Mouse (Mus musculus) midbrain, embryonic 11.5 days (tissue): Measurements from ENCODE around the gene Pphln1. TPM values are rescaled to one million over a fixed set of nuclear protein-coding genes. Genes with fewer than 3 reads are reported as not detected.

Experiments used
- ATAC-seq: fragments of 200-750 bp; cut with Nextera tagmentation; 2 replicates; pipeline ENCODE4 v1.8.0; 2017; ENCODE audit warnings: moderate TSS enrichment, moderate library complexity; ENCODE audit not compliant: low FRiP score
- DNase-seq: peaks from one replicate; pipeline ENCODE4 v3.0.0; 2015; ENCODE audit warnings: low spot score; ENCODE audit errors: missing footprints
- H3K27ac ChIP-seq: fragments of 300-500 bp; sonication (generic); 2 replicates; pipeline ENCODE4 v1.5.1; 2014; ENCODE audit warnings: low read depth, low read length
- H3K27me3 ChIP-seq: fragments of 300-500 bp; sonication (generic); 2 replicates; pipeline ENCODE4 v1.6.1; 2014; ENCODE audit warnings: mild to moderate bottlenecking, low read length, moderate library complexity, mixed read lengths; ENCODE audit not compliant: control insufficient read depth, insufficient read depth
- H3K36me3 ChIP-seq: fragments of 300-500 bp; sonication (generic); 2 replicates; pipeline ENCODE4 v1.6.1; 2014; ENCODE audit warnings: mild to moderate bottlenecking, low read length, moderate library complexity, mixed read lengths; ENCODE audit not compliant: control insufficient read depth, insufficient read depth
- H3K4me1 ChIP-seq: fragments of 300-500 bp; sonication (generic); 2 replicates; pipeline ENCODE4 v1.6.1; 2014; ENCODE audit warnings: low read length; ENCODE audit not compliant: control insufficient read depth, insufficient read depth
- H3K4me2 ChIP-seq: fragments of 300-500 bp; sonication (generic); 2 replicates; pipeline ENCODE4 v1.6.1; 2014; ENCODE audit warnings: mild to moderate bottlenecking, moderate library complexity
- H3K4me3 ChIP-seq: fragments of 300-500 bp; sonication (generic); 2 replicates; pipeline ENCODE4 v1.5.1; 2014; ENCODE audit warnings: low read depth, low read length
- H3K9ac ChIP-seq: fragments of 300-500 bp; sonication (generic); 2 replicates; pipeline ENCODE4 v1.6.1; 2014; ENCODE audit warnings: low read length
- H3K9me3 ChIP-seq: fragments of 300-500 bp; sonication (generic); 2 replicates; pipeline ENCODE4 v1.6.1; 2016; ENCODE audit warnings: low read length; ENCODE audit not compliant: control insufficient read depth
- WGBS: fragments of 180-500 bp; shearing (Covaris S2); extraction: QIAGEN DNeasy Blood & Tissue Kit; methylation state at CpG from one replicate; pipeline ENCODE4 v1.1.7; 2014; 5-methylcytosine and 5-hydroxymethylcytosine counted together
- polyA plus RNA-seq: library from polyadenylated mRNA; unstranded; fragments of >200 nt; fragmentation: Nextera tagmentation; extraction: Ambion mirVana; gene quantifications from 2 replicates; pipeline ENCODE4 v1.2.1, GENCODE M21; 2014

Pphln1 gene
- polyA plus RNA-seq, 1 experiment from 2014 or later: 62.5 TPM

DNA sequence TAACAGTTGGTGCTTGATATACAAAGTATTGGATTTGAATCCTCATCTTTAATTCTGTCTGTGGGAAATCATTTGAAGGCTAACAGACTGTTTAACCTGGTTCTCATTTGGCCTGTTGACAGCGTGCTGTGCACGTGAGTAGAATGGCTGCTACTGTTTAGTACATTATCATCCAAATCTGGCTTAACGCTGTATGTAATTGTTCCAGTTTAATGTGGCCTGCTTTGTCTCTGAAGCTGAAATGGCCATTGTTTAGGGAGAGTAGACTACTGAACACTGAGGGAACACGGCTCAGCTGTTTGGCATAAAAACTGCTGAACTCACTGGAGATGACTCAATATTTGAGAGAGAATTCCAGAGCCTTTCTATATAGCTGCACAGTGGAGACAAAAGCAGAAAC is 81.3 kb downstream of the Pphln1 start:
- Histone ChIP-seq H3K27me3 (no peaks in the 10 kb centered on the region), H3K4me2 (no peak overlapping the region), H3K4me1 (no peaks in the 10 kb centered on the region), H3K36me3 (no peaks in the 10 kb centered on the region), H3K9me3 (no peaks in the 10 kb centered on the region), H3K9ac (no peak overlapping the region), H3K27ac (no peak overlapping the region), H3K4me3 (no peak overlapping the region)
- ATAC-seq (no peak), DNase-seq (no peak)
- 70% methylated on average over 4 of the region's 4 CpGs for WGBS

DNA sequence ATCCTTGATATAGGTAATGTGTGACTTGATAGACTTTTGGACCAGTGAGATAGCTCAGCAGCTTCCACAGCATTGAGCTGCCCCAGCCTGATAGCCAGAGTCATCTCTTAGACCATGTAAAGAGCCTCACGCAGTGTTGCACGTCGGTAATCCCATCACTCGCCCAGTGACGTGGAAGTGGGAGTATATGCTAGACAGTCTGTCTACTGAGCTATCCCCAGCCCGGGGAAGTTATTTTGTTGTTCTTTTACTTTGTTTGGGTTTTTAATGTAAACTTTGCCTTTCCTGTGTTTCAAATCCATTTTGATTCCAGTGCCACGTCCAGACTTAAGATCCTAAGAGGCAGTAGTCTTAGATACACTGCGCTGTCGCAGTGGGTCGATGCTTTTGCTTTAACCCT is 83.0 kb downstream of the Pphln1 start:
- Histone ChIP-seq H3K4me2 (no peak overlapping the region), H3K9me3 (no peaks in the 10 kb centered on the region), H3K27me3 (no peaks in the 10 kb centered on the region), H3K4me3 (no peak overlapping the region), H3K36me3 (no peaks in the 10 kb centered on the region), H3K27ac (no peak overlapping the region), H3K4me1 (no peaks in the 10 kb centered on the region), H3K9ac (no peak overlapping the region)
- ATAC-seq (no peak), DNase-seq (no peak)
- 82% methylated on average over 10 of the region's 10 CpGs for WGBS

DNA sequence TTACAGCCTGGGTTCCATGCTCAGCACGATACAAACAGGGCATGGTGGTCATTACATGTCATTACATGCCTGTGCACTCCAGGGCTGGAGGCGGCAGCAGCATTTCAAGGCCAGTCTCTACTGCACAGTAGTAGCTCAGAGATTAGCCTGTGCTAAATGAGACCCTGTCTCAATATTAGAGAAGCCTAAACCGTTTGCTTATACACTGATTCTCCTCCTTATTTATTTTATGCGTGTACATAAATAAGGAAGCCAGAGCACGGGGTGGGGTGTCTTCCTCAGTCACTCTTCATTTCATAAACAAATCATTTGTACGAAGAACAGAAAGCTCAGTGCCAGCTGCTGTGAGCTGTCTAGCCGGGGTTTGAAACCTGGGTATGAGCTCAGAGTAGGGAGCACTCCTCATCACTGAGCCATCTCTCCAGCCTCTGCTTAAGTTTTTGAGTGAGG is 86.1 kb downstream of the Pphln1 start:
- Histone ChIP-seq H3K9me3 (no peaks in the 10 kb centered on the region), H3K27me3 (no peaks in the 10 kb centered on the region), H3K4me1 (no peaks in the 10 kb centered on the region), H3K4me3 (no peak overlapping the region), H3K9ac (no peak overlapping the region), H3K27ac (no peak overlapping the region), H3K4me2 (no peak overlapping the region), H3K36me3 (no peaks in the 10 kb centered on the region)
- WGBS: 84% methylated on average over 7 of the region's 7 CpGs
- ATAC-seq: no peak
- no peak for DNase-seq

DNA sequence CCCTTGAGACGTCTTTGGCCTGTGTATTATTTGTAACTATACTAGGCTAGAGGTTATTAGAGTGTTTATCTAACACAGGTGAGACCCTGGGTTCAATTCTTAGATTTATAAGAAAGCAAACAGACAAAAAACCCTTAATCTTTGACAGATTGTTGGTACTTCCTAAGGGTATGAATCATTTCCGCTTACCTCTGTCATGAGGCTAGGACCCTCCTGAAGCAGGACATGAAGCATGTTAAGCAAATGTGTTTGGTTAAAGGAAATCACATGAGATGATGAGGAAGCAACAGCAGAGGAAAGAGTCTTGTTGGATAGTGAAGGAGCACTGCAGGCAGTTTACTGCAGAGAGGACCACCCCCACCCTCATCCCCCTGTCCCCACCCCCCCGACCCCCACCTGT is 87.1 kb downstream of the Pphln1 start:
- DNase-seq (no peak), ATAC-seq (no peak)
- H3K4me1 ChIP-seq: no peaks in the 10 kb centered on the region
- no peaks in the 10 kb centered on the region for H3K27me3 ChIP-seq
- H3K9me3 ChIP-seq: no peaks in the 10 kb centered on the region
- 72% methylated on average over 3 of the region's 3 CpGs for WGBS
- no peak overlapping the region for H3K27ac ChIP-seq
- H3K9ac ChIP-seq: no peak overlapping the region
- no peak overlapping the region for H3K4me3 ChIP-seq
- no peaks in the 10 kb centered on the region for H3K36me3 ChIP-seq
- no peak overlapping the region for H3K4me2 ChIP-seq

DNA sequence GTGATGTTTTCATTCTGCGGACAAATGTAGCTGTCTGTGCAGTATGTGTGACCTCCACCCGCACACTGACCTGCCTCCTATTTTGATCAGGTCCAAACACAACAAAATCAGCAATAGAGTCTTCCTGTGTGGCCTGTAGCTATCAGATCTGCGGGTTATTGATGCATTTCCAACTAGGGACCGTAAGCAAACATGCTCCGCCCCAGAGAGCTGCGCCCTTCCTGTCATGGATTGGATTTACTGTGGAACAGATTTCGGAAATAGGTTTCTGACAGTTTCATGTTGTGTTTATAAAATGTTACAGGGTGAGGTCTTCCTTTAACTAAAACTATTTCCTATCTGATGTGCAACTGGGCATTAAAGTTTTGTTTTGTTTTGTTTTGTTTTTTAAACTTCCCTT is 87.9 kb downstream of the Pphln1 start:
- no peak overlapping the region for H3K27ac ChIP-seq
- ATAC-seq (no peak), DNase-seq (no peak)
- H3K36me3 ChIP-seq: no peaks in the 10 kb centered on the region
- H3K27me3 ChIP-seq: no peaks in the 10 kb centered on the region
- H3K4me1 ChIP-seq: no peaks in the 10 kb centered on the region
- no peak overlapping the region for H3K4me2 ChIP-seq
- H3K9me3 ChIP-seq: no peaks in the 10 kb centered on the region
- no peak overlapping the region for H3K4me3 ChIP-seq
- 90% methylated on average over 7 of the region's 7 CpGs for WGBS
- H3K9ac ChIP-seq: no peak overlapping the region

DNA sequence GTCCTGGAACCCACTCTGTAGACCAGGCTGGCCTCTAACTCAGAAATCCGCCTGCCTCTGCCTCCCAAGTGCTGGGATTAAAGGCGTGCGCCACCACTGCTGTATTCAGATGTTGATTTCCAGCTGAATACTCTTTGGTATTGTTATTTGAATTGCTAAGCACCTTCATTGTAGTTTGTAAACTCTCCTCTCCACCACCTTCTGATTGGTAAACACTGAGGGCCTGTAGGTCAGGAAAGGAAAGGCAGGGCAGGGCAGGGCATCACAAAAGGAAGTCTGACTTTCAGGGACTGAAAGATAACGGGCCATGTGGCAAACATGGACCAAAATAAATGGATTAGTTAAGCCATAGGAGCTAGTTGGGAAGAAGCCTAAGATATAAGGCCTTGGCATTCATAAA is 91.4 kb downstream of the Pphln1 start:
- H3K4me3 ChIP-seq: no peak overlapping the region
- ATAC-seq: no peak
- H3K27ac ChIP-seq: no peak overlapping the region
- H3K27me3 ChIP-seq: no peaks in the 10 kb centered on the region
- 89% methylated on average over 4 of the region's 4 CpGs for WGBS
- H3K9ac ChIP-seq: no peak overlapping the region
- no peaks in the 10 kb centered on the region for H3K36me3 ChIP-seq
- no peak overlapping the region for H3K4me2 ChIP-seq
- no peaks in the 10 kb centered on the region for H3K9me3 ChIP-seq
- no peak for DNase-seq
- H3K4me1 ChIP-seq: no peaks in the 10 kb centered on the region

DNA sequence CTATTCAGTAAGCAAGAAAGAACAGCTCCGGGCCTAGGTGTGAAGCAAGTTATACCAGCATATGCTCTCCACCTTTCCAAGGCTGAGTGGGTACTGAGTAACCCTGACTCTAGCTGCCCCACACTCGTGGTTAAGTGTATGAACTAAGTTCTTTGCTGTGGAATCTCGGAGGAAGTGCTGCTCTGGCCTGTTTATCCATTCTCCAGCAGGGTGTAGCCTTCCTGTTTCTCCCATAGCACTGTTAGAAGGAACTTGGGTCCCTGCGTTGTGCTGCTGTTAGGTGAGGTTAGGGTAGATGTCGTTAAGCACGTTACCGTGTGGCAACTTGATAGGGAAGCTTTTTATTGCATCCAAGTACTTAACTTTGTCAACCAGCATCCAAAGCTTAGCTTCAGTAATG is 96.5 kb downstream of the Pphln1 start:
- Histone ChIP-seq H3K4me1 (no peaks in the 10 kb centered on the region), H3K27ac (no peak overlapping the region), H3K4me2 (no peak overlapping the region), H3K4me3 (no peak overlapping the region), H3K27me3 (no peaks in the 10 kb centered on the region), H3K9ac (no peak overlapping the region), H3K36me3 (no peaks in the 10 kb centered on the region), H3K9me3 (no peaks in the 10 kb centered on the region)
- DNase-seq (no peak), ATAC-seq (no peak)
- 91% methylated on average over 7 of the region's 7 CpGs for WGBS

DNA sequence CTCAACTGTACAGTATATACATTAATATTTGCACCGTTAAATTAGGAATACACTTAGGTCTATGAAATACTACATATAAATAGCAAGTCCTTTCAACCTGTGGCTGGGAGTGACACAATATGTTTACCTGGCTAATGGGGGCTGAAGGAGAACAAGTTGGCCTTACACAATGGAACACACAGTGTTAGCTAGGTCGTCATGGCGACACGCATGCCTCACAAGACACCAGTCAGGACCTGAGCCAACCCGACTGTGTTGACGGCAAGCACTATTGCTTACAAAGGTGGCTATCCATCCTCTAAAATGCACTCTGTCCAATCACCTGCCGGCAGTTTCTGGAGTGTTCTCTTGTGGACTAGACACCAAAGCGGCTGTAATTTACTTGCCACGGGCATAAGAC is 101.7 kb downstream of the Pphln1 start:
- H3K4me3 ChIP-seq: no peak overlapping the region
- 83% methylated on average over 9 of the region's 9 CpGs for WGBS
- no peak for ATAC-seq
- H3K9ac ChIP-seq: no peak overlapping the region
- no peaks in the 10 kb centered on the region for H3K27me3 ChIP-seq
- no peaks in the 10 kb centered on the region for H3K4me1 ChIP-seq
- no peak overlapping the region for H3K27ac ChIP-seq
- no peak overlapping the region for H3K4me2 ChIP-seq
- no peak for DNase-seq
- no peaks in the 10 kb centered on the region for H3K9me3 ChIP-seq
- H3K36me3 ChIP-seq: 0 out of 2 replicates have a peak, but pooled peaks cover 2% of the 10 kb centered on the region

DNA sequence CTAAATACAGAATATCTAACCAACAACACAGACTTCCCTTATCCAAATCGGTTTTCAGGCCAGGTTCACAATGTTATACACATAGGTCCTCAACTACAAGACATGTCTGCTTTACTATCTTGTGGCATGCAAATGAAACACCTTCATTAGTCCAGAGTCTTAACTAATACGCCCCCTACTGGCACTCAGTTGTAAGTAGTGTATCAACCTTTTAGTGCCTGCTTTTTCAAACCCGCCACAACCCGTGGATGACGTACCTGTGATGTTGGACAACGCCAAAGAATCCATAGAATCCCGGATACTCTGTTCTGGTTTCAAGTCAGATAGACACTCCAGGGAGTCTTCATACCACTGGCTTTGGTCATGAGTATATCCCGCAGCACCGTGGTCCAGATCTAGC is 104.6 kb downstream of the Pphln1 start:
- no peak overlapping the region for H3K4me2 ChIP-seq
- 0 out of 2 replicates have a peak, but pooled peaks cover 2% of the 10 kb centered on the region for H3K36me3 ChIP-seq
- 92% methylated on average over 9 of the region's 9 CpGs for WGBS
- ATAC-seq: no peak
- H3K4me3 ChIP-seq: no peak overlapping the region
- H3K27me3 ChIP-seq: no peaks in the 10 kb centered on the region
- no peaks in the 10 kb centered on the region for H3K4me1 ChIP-seq
- H3K9ac ChIP-seq: no peak overlapping the region
- H3K9me3 ChIP-seq: no peaks in the 10 kb centered on the region
- no peak overlapping the region for H3K27ac ChIP-seq
- no peak for DNase-seq
